Mouse (Mus musculus) frontal cortex, postnatal 36 days (tissue): ENCODE data around the gene Txn2.
A peak's percentile ranks its signal among the peaks of the same experiment; 100 is the strongest.

ENCODE experiments used
- DNase-seq, 2 experiments: peaks; one replicate each; pipeline ENCODE4 v3.0.0; 2022; ENCODE audit warnings: low spot score in 2 of 2

Txn2 gene

GRCm38 (mm10) chr15:77934326-77934725 lies 5.5 kb upstream of the Txn2 start:
- DNase-seq: no peak

DNA sequence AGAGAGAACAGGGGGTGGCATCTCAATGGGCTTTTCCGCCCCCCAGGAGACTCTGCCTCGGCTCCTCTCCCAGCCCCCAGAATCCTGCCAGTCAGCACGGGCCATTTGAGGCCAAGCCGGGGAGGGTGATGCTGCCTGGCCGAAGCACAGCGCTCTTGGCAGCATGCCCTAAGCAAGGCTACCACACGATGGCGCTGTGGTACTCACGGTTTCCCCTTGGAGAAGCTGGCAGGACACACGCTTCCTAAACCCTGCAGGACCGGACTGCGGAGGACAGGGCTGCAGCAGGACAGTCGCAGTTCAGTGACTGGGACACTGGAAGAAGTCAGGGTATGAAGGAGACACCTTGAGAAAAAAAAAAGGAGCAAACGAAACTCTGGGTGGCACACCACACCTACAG lies 5.0 kb upstream of the Txn2 start:
- DNase-seq: peak; percentile 100

- DNase-seq: no peak
Measured at GRCm38 (mm10) chr15:77933222-77933621, 4.4 kb upstream of the Txn2 start.

DNA sequence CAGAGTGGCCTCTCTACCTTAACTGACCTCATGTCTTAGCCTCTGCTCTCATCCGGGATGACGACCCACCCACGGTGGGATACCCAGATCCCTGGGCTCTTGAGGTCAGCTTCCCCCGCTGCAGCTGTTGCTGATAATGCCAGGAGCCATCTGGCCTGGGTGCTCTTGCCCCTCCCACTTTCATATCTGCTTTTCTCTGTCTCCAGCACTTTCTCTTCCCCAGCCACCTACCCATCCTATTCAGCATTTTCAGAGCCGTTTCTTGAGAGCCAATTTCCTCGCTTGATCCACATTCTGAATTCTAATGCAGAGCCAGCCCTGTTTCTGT lies 2.8 kb upstream of the Txn2 start:
- no peak for DNase-seq

- DNase-seq: no peak
Measured at GRCm38 (mm10) chr15:77930986-77931688, 2.3 kb upstream of the Txn2 start.

- DNase-seq: no peak
Measured at GRCm38 (mm10) chr15:77929804-77930203, 998 bp upstream of the Txn2 start.

- no peak for DNase-seq
Measured at GRCm38 (mm10) chr15:77928091-77928490, 715 bp downstream of the Txn2 start.

DNA sequence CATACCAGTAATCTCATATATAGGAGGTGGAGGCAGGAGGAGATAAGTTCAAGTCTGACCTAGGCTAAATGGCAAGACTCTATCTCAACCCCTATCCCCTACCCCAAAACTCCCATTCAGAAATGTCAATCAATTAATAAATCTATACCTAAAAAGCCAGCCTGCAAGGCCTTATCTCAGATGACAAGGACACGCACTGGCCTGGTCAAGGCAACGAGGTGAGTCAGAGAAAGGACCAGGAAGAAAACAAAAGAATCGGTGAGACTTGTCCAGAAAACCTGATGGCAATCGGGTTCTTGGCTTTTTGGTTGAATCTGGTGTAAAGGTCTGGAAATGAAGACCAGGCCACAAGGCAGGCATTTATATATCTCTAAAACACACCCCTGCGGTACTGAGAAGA lies 1.9 kb downstream of the Txn2 start:
- DNase-seq: no peak

DNA sequence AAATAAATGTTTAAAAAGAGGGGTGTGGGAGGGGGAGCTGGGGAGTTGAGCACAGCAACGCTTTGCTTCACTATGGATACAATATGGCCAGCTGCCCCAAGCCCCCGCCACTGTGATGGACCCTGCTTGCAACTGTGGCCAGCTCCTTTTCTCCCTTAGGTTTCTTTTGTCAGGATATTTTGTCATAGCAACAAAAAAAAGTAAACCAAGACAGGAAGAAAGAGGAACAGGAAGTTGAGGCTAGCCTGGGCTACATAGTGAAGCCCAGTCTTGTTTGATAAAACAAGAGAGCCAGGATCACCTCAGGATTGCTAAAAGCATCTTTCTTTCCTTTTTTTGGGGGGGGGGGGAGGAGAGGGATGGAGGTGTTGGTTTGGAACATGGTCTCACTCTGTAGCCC lies 3.6 kb downstream of the Txn2 start:
- no peak for DNase-seq

- DNase-seq: no peak
Measured at GRCm38 (mm10) chr15:77923267-77924035, 5.4 kb downstream of the Txn2 start.

- DNase-seq: no peak
Measured at GRCm38 (mm10) chr15:77922710-77923109, 6.1 kb downstream of the Txn2 start.

GRCm38 (mm10) chr15:77921636-77922035 lies 7.2 kb downstream of the Txn2 start:
- no peak for DNase-seq

- no peak for DNase-seq
Measured at GRCm38 (mm10) chr15:77920511-77921462, 8.0 kb downstream of the Txn2 start.

DNA sequence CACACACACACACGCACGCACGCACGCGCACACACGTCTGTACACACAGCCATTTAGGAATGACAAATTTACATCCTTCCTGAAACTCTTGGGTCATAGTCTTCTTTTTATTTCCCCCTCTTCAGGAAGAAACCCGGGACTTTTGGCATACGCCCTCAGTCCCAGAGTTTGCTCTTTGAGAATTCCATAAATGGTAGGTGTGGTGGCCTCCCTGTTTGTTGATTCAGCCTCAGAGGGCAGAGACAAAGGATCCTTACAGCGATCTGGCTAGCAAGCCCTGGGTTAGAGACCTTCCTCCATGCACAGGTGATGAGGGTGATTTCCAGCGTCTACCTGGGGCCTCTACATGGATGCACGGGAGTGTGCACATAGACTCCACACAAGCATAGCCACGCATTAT lies 9.4 kb downstream of the Txn2 start:
- DNase-seq: no peak

DNA sequence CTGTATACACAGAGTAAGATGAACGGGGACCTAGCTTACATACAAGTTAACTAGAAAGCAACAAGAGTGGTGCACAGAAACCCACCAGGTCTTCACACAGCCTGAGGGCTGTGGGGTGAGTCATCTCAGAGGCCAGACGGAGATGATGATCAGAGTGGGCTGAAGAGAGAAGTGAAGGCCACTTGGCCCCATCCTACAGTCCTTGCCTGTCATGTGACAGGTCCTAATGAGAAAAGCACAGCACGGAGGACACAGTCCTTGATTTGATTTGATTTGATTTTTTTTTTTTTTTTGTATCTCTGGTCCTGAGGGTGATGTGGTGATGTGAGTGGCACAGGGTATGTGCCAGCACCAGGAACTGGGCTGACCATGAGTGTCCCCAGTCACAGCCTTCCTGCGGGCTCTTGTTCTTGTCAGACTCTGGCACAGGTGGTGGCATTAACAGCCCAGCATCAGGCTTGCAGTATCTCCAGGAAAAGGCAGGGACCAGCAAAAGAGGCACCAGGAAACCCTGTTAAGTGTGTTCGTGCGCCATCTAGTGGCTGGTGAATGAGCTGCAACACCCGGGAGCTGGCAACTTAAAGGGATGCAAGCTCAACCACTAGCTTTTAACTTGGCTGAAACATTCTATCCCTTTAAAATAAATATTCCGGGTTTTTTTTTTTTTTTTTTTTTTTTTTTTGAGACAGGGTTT lies 11.8 kb downstream of the Txn2 start:
- DNase-seq: peak; percentile 90 to 97

- DNase-seq: no peak
Measured at GRCm38 (mm10) chr15:77915287-77915686, 13.5 kb downstream of the Txn2 start.

DNA sequence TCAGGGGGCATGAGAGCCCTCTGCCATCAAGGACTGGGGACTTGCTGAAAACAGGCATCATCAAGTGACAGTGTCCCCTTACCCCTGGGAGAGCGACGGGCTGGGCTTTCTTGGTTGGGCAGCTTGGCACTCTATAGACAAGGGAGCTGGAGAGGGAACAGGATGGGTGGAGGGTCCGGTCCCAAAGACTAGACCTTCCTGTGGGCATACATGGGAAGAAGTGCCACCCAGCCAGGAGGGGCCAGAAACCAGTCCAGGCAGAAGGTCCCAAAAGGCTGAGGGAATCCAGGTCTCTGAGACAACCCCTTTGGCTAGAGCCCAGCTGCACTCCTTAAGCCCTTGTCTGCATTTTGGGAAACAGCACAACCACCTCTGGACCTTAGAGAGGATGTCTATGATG lies 14.3 kb downstream of the Txn2 start:
- DNase-seq: no peak

DNA sequence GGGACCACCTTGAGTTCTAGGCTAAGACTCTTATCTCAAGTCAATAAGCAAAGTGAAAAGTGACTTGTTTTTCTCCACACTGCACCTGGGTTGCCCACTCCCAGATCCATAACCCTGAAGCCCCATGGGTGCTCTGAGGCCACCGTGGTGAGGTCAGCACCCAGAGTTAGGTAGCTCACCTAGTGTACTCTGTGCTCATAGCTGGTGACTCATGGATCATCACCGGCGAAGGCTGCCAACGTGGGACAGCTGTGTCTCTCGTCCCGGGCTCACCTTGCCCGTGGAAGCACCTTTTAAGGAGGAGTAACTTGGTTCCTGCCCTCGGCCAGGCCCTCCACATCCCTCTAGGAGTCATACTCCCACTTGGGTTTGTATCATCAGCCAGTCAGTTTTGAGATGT lies 15.8 kb downstream of the Txn2 start:
- no peak for DNase-seq

GRCm38 (mm10) chr15:77912585-77912984 lies 16.2 kb downstream of the Txn2 start:
- no peak for DNase-seq

DNA sequence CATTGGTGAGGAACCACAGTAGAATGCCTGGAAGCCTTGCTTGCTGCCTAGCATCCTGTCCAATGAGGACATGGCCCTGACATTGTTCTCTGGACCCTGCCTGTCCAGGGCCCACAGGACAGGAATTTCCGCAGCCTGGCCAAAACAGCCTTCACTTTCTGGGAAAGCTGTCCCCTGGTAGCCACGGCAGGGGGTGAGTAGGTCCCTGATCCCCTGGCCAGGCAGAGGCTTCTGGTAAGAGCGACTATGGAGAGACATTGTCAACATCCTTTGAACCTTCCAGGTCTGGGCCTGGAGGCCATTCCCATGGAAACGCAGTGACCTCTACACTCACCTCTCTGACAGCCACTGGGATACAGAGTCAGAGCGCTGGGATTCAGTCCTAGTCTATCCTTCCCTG lies 16.8 kb downstream of the Txn2 start:
- DNase-seq: no peak

DNA sequence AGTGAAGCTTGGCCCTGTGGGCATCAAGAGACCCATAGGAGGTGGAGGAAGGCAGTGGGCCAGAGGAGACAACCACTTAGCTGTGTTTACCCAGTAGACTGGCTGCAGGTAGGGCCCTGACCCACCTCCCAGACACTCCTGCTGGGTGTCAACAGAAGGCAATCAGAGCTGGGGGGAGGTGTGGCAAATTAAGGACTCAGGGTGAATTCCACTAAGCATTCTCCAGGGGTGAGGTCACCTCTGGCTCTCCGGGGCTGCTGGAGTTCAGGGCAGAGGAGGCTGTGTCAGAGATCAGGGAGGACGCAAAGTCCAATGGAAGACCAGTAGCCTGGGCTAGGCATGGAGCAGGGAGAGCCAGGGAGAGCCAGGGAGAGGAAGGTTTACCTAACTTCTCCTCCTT lies 17.7 kb downstream of the Txn2 start:
- DNase-seq: no peak
